Mouse (Mus musculus) yolk sac, embryonic 10.5 days (tissue): ENCODE measurements at regions not wholly inside any gene's neighbourhood (a gene's known extent, or its start where the extent isn't known, plus 50 kb on each side); places are given as distances from the start of the nearest gene placed in this dataset.
A peak's percentile ranks its signal among the peaks of the same experiment; 100 is the strongest.

Experiments
- DNase-seq: peaks from one replicate; pipeline ENCODE4 v3.0.0-alpha.2; 2017; ENCODE audit warnings: low spot score

GRCm38 (mm10) chr5:119497501-119497900, 173.0 kb upstream of the Tbx3 start:
- no peak for DNase-seq

- DNase-seq = no peak
Observed at GRCm38 (mm10) chr5:119498431-119498830, 172.0 kb upstream of the Tbx3 start.

GRCm38 (mm10) chr5:119507709-119508108, 162.8 kb upstream of the Tbx3 start:
- no peak for DNase-seq

GRCm38 (mm10) chr5:119518506-119519252, 151.8 kb upstream of the Tbx3 start:
- no peak for DNase-seq

DNA sequence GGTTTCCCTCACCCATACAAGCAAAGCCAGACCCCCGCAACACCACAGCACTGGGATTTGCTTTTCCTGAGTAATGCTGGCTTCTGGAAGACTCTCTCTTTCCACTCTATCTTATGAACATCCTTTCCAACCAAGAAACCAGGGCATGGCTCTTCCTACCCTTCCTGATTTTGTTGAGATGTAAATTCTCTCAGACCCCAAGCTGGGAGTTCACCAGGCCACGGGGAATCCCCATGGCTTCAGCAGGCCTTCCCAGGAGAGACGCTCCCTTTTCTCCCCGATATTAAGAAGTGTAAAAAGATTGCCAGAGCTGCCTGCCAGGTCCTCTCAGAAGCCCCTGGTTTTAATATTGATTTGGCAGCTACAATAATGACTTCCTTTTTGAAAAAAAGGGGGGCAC, 146.3 kb upstream of the Tbx3 start:
- no peak for DNase-seq

DNA sequence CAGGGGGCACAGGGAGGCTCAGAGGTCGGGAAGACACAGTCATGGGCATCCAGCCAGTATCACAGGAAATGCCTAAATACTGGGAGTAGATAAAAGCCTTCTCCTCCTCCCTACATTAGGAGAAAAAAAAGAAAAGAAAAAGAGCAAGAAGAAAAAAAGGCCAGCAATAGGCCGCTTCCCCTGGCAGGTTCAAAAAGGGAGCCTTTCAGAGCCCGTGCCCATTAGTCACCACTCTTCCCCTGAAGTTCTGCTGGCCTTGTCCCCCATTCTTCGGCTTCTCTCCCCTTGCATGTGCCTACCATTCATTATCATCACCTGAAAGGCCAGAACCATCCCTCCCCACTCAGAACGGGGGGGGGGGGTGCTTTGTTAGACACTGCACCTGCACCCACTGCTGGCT, 144.5 kb upstream of the Tbx3 start:
- DNase-seq = no peak

GRCm38 (mm10) chr5:119530009-119530408, 140.5 kb upstream of the Tbx3 start:
- DNase-seq = no peak

- no peak for DNase-seq
Observed at GRCm38 (mm10) chr5:119534946-119535345, 135.5 kb upstream of the Tbx3 start.

GRCm38 (mm10) chr5:119542836-119543235, 127.6 kb upstream of the Tbx3 start:
- DNase-seq = no peak

- DNase-seq = no peak
Observed at GRCm38 (mm10) chr5:119543716-119544115, 126.8 kb upstream of the Tbx3 start.

DNA sequence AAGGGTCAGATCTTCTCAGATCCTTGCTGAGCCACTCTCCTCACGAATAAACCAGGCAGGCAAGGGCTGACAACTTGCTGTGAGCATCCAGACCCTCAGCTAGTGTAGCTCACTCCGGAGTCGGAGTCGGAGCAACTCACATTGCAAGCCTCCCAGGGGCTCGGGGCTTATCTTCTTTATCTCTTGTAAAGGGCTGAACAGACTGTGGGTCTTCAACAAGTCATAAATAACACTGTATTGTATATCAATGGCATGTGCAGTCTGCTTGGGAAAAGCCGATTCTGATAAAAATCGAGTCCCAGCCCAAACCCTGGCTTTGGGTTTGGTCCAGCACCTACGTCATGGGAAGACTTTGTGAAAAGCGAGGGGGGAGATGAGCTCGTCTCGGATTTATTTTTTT, 125.8 kb upstream of the Tbx3 start:
- DNase-seq = peak; percentile 6

GRCm38 (mm10) chr5:119547070-119547469, 123.4 kb upstream of the Tbx3 start:
- no peak for DNase-seq

DNA sequence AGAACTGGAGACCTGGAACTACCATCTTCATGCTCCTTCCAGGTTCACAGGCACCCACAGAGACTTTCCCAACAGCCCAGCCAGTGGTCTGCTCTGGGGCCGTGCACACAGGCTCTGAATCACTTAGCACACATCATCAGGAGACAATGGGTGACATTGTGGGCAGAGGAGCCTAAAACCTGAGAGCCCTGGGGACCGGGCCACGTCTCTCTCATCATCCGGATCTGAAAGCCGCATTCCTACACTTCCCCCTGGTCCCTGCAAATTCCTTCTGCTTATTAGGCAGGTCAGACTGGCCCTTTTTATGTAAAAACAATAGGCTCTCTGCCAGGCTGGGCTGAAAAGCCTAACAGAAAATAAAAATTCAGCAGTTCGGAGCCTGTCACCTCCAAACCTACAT, 119.6 kb upstream of the Tbx3 start:
- DNase-seq = no peak

GRCm38 (mm10) chr5:119553469-119553868, 117.0 kb upstream of the Tbx3 start:
- no peak for DNase-seq

- DNase-seq = no peak
Observed at GRCm38 (mm10) chr5:119557071-119557470, 113.4 kb upstream of the Tbx3 start.

GRCm38 (mm10) chr5:119559696-119560095, 110.8 kb upstream of the Tbx3 start:
- no peak for DNase-seq

DNA sequence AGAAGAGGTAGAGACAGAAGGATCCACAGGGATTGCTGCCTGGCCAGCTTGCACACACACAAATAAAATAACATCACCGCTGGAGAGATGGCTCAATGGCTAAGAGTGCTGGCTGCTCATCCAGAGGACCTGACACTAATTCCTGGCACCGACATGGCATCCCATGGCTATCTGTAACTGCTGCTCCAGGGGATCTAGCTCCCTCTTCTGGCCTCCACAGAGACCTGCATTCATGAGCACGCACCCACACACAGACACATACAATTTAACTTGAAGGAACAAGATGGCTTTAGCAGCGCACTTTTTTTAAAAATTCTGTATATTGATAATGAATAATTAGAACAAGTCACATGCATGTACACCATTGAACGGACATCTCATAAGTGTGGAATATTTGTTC, 110.1 kb upstream of the Tbx3 start:
- no peak for DNase-seq

DNA sequence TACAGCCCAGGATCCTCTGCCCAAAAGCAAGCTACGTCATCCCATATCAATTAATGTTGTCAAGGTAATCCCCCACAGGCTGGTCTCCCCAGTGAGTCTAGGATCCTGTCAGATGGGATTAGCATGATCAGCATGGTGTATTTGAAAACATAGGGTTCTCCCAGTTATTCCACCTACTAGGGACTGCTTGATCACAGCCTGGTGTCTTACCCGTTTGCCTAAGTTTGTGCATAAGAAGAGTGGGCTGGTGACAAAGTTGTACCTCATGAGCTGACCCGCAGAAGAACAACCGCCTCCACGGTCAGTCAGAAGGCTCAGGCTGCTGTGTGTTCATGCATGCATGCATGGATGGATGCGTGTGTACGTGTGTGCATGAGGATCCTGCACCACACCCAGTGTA, 108.9 kb upstream of the Tbx3 start:
- no peak for DNase-seq

- DNase-seq = no peak
Observed at GRCm38 (mm10) chr5:119563510-119564351, 106.7 kb upstream of the Tbx3 start.

- no peak for DNase-seq
Observed at GRCm38 (mm10) chr5:119567639-119568038, 102.8 kb upstream of the Tbx3 start.

DNA sequence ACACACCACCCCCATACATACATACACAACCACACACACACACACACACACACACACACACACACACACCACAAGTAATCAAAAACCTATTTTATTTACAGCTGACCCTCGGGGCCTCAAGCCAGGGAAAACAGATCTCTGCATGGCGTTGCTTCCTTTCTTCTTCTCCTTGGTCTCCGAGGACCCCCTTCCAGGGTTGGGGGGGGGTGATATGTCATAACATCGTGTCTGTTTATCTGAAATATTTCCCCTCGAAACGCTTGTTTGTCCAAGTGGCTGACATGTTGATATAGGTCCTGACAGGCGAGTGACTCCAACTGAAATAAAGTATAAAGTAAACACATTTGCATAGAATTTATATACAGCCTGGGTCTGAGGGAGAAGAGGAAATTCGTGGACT, 100.4 kb upstream of the Tbx3 start:
- DNase-seq = no peak

- DNase-seq = no peak
Observed at GRCm38 (mm10) chr5:119571644-119572043, 98.8 kb upstream of the Tbx3 start.

- DNase-seq = peak; percentile 21
Observed at GRCm38 (mm10) chr5:119575124-119575523, 95.3 kb upstream of the Tbx3 start.
